Mouse (Mus musculus): ENCODE results near the gene Sntb2. TPM values are rescaled to one million over a fixed set of nuclear protein-coding genes. Genes with fewer than 3 reads are reported as not detected.

The Sntb2 gene
- total and polyA plus RNA-seq, 3 experiments: 3.6 to 3.8 TPM; not detected in 1

GRCm38 (mm10) chr8:106892210-106892805, 43.2 kb upstream of the Sntb2 start (continued):
- TF ChIP-seq E2F4 (IDR thresholded peaks at IDR 0.05; ENCODE audit: borderline replicate concordance, low read depth, low read length): no peak
- no peak for TF ChIP-seq ZC3H11A (IDR thresholded peaks at IDR 0.05; ENCODE audit: low read depth, low read length)
- TF ChIP-seq NRF1 (IDR thresholded peaks at IDR 0.05; ENCODE audit: insufficient read depth, low read depth, low read length, poor library complexity, severe bottlenecking): no peak
- no peak for TF ChIP-seq UBTF (IDR thresholded peaks at IDR 0.05; ENCODE audit: borderline replicate concordance, insufficient read depth, low read depth, low read length)
- peak in 1 of 2 experiments; percentile 44; a peak in 2 of 4 replicates for TF ChIP-seq EP300 (IDR thresholded peaks at IDR 0.05; ENCODE audit: low read depth in 1 of 2, low read length in 2 of 2)
- TF ChIP-seq USF1 (IDR thresholded peaks at IDR 0.05; ENCODE audit: low read depth, low read length): peak; percentile 88
- TF ChIP-seq BHLHE40 (IDR thresholded peaks at IDR 0.05; ENCODE audit: borderline replicate concordance, low read depth, low read length): no peak; the same call in 1 of the 2 replicates
- no peak for TF ChIP-seq MEF2A (IDR thresholded peaks at IDR 0.05; ENCODE audit: extremely low read depth, insufficient replicate concordance, low read depth, low read length, poor library complexity, severe bottlenecking)
- no peak for TF ChIP-seq SMC3 (IDR thresholded peaks at IDR 0.05; ENCODE audit: low read depth, low read length)
- no peak for TF ChIP-seq POLR2AphosphoS2 (IDR thresholded peaks at IDR 0.05; ENCODE audit: low read length)
- peak; percentile 96 for TF ChIP-seq MAX (IDR thresholded peaks at IDR 0.05; ENCODE audit: low read length)
- TF ChIP-seq CHD2 (IDR thresholded peaks at IDR 0.05; ENCODE audit: low read length): peak; percentile 16; the same call in 1 of the 2 replicates

GRCm38 (mm10) chr8:106892806-106893451, 42.6 kb upstream of the Sntb2 start:
- no peaks in the 10 kb centered on the region for H3K27me3 ChIP-seq (ENCODE audit: control insufficient read depth in 1 of 2, insufficient read depth in 2 of 2, low read length in 2 of 2)
- no peaks in the 10 kb centered on the region for H3K9me3 ChIP-seq (replicated peaks; ENCODE audit: insufficient read depth, low read length)
- peak overlapping the region; percentile 88 for H3K27ac ChIP-seq (ENCODE audit: control insufficient read depth, low read depth, low read length)
- peak; percentile 91; the same call in 1 of the 2 replicates for TF ChIP-seq CHD1 (IDR thresholded peaks at IDR 0.05; ENCODE audit: low read depth, low read length)
- 0 out of 2 replicates have a peak, but pooled peaks have one; percentile 15 for TF ChIP-seq ZMIZ1 (IDR thresholded peaks at IDR 0.05; ENCODE audit: low read depth, low read length)
- no peak for TF ChIP-seq ETS1 (IDR thresholded peaks at IDR 0.05; ENCODE audit: low read depth, low read length)
- 0 out of 2 replicates have a peak, but pooled peaks have one; percentile 57 for TF ChIP-seq UBTF (IDR thresholded peaks at IDR 0.05; ENCODE audit: borderline replicate concordance, insufficient read depth, low read depth, low read length)
- TF ChIP-seq POLR2AphosphoS2 (IDR thresholded peaks at IDR 0.05; ENCODE audit: low read length): peak; percentile 51; the same call in 1 of the 2 replicates
- peaks cover 71% of the 10 kb centered on the region for H3K79me2 ChIP-seq (ENCODE audit: control insufficient read depth, insufficient read depth, low read length, poor library complexity)
- peaks cover 8 to 12% of the 10 kb centered on the region in 2 experiments for H3K4me1 ChIP-seq (ENCODE audit: control insufficient read depth in 1 of 2, insufficient read depth in 2 of 2, low read length in 2 of 2)
- peak overlapping the region; percentile 74 to 98 for H3K4me3 ChIP-seq (ENCODE audit: control insufficient read depth in 1 of 2, insufficient read depth in 1 of 2, low read depth in 2 of 2, low read length in 2 of 2)
- DNase-seq (ENCODE audit: low read depth, low spot score): peak; percentile 62
- peaks cover 19 to 38% of the 10 kb centered on the region in 2 experiments for H3K36me3 ChIP-seq (ENCODE audit: control insufficient read depth in 1 of 2, insufficient read depth in 2 of 2, low read length in 2 of 2)
- H3K9ac ChIP-seq (ENCODE audit: control insufficient read depth, low read depth, low read length, poor library complexity, severe bottlenecking): peak overlapping the region; percentile 95
